Mouse (Mus musculus): Measurements from ENCODE around the gene Ly9. TPM values are rescaled to one million over a fixed set of nuclear protein-coding genes. Genes with fewer than 3 reads are reported as not detected.

Ly9 gene
- 0.24 and 0.38 TPM in 2 replicates for polyA plus RNA-seq (2015; fragmentation: Nextera tagmentation; extraction: Ambion mirVana)

DNA sequence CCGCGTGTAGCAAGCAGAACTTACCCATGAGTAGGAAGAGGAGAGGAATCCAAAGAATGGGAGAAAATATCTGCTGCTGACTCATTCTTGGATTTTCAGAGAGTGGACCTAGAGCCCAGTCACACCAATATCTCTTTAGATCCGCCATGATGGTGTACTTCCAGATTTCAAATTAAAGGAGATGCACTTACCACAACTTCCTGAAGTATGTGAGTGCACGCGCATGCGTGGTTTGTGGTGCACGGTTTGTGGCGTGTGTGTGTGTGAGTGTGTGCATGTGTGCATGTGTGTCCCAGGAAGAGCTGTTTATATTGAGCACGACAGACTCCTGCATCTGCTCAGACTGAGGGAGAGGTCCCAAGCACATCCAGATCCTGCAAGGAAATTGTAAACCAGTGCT, at the start of gene Ly9:
Gene Ly9, minus strand, starts transcription at position 235 of the 400 bp plus-strand sequence.

DNA sequence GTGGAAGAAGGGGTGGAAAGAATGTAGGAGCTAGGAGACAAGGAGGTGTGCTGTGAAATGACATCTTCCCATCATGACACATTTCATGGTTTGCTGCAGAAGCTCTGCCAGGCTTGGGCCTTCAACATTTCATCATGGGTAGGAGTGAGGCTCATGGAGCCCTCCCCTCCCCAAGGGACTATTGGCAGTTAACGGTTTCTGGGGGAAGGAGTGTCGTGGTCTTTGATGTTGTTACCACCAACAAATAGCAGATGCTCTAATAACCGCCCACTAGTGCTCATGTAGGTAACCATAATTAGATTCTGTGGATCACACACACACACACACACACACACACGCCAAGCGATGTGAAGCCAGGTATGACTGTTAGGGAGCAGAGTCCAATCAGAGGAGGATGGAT, 45.5 kb upstream of the Ly9 start, which contains the start of gene Slamf7:
Gene Slamf7, minus strand, starts transcription at position 302 of the 400 bp plus-strand sequence.

DNA sequence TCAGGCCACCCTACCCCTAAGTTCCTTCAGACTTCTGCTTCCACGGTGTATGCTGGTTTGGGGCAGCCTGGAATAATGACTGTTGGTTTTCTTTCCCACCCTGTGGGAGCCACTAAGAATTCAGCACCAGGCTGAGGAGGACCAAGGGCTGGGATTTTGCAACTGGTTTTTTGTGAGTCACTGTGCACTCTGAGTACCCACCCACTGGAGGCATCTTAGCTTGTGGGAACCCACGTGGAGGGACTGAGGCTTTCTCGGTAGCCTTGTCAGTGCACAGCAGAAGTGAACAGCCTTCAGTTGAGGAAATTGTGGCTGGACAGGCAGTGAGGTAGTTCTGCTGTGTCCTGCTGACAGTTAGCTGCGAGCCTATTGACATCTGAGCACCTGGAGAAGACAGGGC, 48.3 kb downstream of the Ly9 start, which contains the start of gene Cd244a:
Gene Cd244a, plus strand, starts transcription at position 296 of the 400 bp plus-strand sequence.

Small RNAs within 50 kb of the gene (microRNA-seq; reads per million reads assigned to microRNA genes)
- 0 reads per million in 2 experiments for gene Mir7683

Other genes with a start within 250 kb of the Ly9 start
- 1.3 and 1.7 TPM in 2 replicates for gene Klhdc9, start 246.6 kb downstream of the Ly9 start, polyA plus RNA-seq (2015; fragmentation: Nextera tagmentation; extraction: Ambion mirVana)
- gene Nectin4, start 237.3 kb downstream of the Ly9 start, polyA plus RNA-seq (2015; fragmentation: Nextera tagmentation; extraction: Ambion mirVana), result 0.24 and 1.5 TPM in 2 replicates
- 1.8 and 2.5 TPM in 2 replicates for gene Arhgap30, start 218.5 kb downstream of the Ly9 start, polyA plus RNA-seq (2015; fragmentation: Nextera tagmentation; extraction: Ambion mirVana)
- 34.2 and 34.8 TPM in 2 replicates for gene Usf1, start 196.1 kb downstream of the Ly9 start, polyA plus RNA-seq (2015; fragmentation: Nextera tagmentation; extraction: Ambion mirVana)
- gene Tstd1, start 188.5 kb downstream of the Ly9 start, polyA plus RNA-seq (2015; fragmentation: Nextera tagmentation; extraction: Ambion mirVana), result 1.1 and 1.5 TPM in 2 replicates
- 20.5 and 28.3 TPM in 2 replicates for gene F11r, start 169.9 kb downstream of the Ly9 start, polyA plus RNA-seq (2015; fragmentation: Nextera tagmentation; extraction: Ambion mirVana)
- gene Alyref2, start 103.9 kb downstream of the Ly9 start, polyA plus RNA-seq (2015; fragmentation: Nextera tagmentation; extraction: Ambion mirVana), result 11.3 and 13.8 TPM in 2 replicates
- not detected in 2 replicates for gene Itln1, start 72.1 kb downstream of the Ly9 start, polyA plus RNA-seq (2015; fragmentation: Nextera tagmentation; extraction: Ambion mirVana)
- gene Cd244a, start 48.2 kb downstream of the Ly9 start, polyA plus RNA-seq (2015; fragmentation: Nextera tagmentation; extraction: Ambion mirVana), result 0.16 TPM in 1 of 2 replicates, not detected in the other
- gene Slamf7, start 45.6 kb upstream of the Ly9 start, polyA plus RNA-seq (2015; fragmentation: Nextera tagmentation; extraction: Ambion mirVana), result 0.17 TPM in 1 of 2 replicates, not detected in the other
- 3.3 and 5.4 TPM in 2 replicates for gene Cd48, start 74.6 kb upstream of the Ly9 start, polyA plus RNA-seq (2015; fragmentation: Nextera tagmentation; extraction: Ambion mirVana)
- gene Slamf1, start 159.7 kb upstream of the Ly9 start, polyA plus RNA-seq (2015; fragmentation: Nextera tagmentation; extraction: Ambion mirVana), result 0.18 and 0.19 TPM in 2 replicates
- 2.8 and 3.9 TPM in 2 replicates for gene Cd84, start 232.3 kb upstream of the Ly9 start, polyA plus RNA-seq (2015; fragmentation: Nextera tagmentation; extraction: Ambion mirVana)